Mouse (Mus musculus) ovary, postnatal 10 days (tissue): Measurements from ENCODE around the gene Baz2b.

Experiments
- DNase-seq: peaks from one replicate; pipeline ENCODE4 v3.0.0; 2022; ENCODE audit warnings: low spot score

The Baz2b gene

DNA sequence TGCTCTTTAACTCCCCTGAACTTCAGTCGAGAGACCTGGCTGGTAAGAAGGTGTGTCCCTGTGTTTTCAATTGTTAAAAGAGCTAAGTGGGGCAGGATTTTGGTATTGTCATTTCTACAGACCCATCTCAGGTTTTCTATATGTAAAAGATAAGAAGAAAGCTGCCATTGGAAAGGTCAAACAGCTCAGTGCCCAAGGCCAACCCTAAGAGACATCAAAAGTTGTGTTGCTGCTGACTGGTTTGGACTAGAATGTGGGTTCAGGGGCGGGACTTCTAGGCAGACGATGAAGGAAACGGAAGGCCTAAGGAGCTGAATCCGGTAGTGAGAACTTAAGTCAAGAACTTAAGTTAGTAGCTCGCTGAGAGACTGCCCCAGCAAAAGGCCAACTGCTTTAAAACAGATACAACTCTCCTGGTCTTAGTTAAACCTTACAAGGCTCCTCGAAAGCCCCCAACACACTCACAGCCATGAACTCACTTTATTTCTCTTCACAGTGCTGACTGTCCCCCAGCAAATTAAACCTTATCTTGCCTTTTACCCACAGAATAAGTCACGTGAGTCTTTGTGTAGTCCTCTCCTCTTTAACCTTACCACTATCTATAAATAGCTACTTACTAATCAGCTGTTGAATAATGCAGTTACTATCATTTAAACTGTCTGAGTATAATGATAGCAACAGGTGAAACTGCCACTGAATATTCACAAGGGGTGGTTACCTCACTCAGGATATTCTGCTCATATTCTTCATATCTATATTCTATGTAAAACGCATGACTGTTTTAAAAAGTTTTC lies 158.8 kb downstream of the Baz2b start:
- DNase-seq = no peak

DNA sequence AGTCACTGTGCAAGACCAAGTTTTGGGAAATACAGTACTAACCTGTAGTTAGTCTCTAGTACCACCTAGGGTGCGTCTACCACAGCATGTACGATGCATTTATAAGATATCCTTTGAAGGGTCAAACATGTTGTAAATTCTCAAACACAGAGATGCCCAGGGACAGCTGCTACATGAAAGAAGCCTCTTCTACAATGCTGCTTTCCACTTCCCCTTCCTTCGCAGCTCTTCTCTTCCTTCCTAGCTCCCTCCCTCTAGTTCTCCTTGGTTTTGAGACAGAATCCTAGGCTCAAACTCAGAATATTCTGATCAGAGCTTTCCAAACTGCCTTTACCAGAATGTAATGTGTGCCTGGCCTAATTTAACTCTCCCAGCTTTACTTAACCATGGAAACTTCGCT lies 159.8 kb downstream of the Baz2b start:
- DNase-seq = no peak

DNA sequence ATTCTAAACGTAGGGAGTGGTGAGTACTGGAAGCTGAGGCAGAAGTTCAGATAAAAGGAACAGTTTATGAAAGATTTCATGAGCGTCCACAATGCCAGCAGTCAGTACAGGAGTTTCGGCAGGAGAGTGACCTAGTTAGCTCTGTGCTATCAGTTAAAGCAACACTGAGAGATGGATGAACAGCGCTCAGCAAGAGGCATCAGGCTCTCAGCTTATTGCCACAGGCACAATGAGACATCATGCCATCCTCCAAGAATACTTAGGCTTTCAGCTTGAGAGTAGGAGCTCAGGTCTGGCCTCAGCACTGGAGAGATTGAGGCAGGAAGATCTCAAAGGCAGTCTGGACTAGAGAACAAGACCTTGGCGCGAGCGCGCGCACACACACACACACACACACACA lies 160.3 kb downstream of the Baz2b start:
- DNase-seq = no peak

- no peak for DNase-seq
Observed at GRCm38 (mm10) chr2:60045995-60046394, 163.6 kb downstream of the Baz2b start.

DNA sequence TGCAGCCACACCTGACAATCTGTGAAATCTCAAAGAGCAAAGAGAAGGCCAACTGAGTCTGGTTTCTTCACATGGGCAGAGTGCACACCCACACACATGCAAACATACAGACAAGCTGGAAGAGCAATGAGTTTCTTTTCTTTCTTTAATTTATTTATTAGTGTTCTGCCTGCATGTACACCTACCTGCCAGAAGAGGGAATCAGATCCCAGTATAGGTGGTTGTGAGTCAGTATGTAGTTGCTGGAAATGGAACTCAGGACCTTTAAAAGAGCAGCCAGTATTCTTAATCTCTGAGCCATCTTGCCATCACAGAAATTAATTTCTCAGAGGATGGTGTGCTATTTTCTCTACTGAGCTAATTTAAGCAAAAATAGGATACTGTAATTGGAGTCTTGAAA lies 164.7 kb downstream of the Baz2b start:
- no peak for DNase-seq

GRCm38 (mm10) chr2:60044540-60044939 lies 165.1 kb downstream of the Baz2b start:
- DNase-seq = no peak

- no peak for DNase-seq
Observed at GRCm38 (mm10) chr2:60042699-60043098, 166.9 kb downstream of the Baz2b start.

GRCm38 (mm10) chr2:60041485-60042274 lies 168.0 kb downstream of the Baz2b start:
- DNase-seq = no peak

DNA sequence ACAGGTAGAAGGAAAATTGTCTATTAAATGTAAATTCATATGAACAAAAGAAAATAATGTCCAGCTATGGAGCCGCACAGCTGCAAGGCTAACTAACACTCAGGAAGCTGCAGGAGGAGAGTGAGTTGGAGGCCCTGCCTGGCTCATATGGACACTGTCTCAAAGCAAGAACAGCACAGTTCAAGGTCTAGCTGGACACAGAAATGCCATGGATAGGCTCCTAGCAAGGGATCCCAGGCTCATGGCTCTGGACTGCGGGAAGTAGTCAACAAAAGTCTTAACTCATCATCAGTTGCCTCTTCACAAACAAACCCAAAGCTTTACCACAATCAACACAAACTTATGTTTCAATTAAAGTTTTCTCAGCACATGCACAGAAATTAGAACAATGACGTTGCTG lies 169.5 kb downstream of the Baz2b start:
- no peak for DNase-seq

DNA sequence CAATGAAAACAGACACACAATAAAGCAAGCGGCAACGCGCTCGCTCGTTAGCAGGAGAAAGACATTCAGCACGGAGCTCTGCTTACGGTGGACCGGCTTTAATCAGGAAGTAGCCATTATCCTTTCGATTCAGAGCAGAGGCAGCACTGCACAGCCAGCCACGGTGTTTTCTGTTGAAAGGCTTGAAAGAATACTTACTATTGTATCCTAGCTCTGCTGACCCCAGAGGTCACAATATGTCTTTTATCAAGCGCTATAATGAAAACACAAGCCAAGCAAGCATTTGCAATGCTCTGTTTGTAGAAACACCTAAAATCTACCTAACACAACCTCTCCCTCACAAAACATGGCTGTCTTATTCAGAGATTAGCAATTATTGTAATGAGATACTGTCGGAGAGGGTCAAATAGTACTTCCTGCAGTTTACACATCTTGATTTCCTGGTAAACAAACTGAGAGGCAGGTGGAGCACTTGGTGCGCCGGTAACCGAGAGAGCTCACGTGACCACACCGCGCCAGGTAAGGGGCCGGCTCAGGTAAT lies 172.6 kb downstream of the Baz2b start:
- DNase-seq = no peak

DNA sequence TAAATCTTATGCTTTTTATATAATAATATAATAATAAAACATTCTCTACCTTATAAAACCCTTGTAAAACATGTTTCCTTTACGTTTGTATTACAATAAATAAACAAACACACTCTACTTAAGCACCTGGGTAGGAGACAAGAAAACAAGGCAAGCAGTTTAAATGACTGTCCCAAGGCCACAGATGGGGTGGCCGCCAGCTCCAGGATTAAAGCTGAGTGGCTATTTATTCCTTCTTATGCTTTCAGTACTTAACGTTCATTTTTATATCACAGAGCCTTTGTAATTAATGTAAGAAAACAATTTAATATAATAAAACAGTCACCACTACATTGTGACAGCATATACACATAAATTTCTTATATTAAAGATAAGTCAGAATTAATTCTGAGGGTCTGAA lies 173.3 kb downstream of the Baz2b start:
- DNase-seq = no peak

DNA sequence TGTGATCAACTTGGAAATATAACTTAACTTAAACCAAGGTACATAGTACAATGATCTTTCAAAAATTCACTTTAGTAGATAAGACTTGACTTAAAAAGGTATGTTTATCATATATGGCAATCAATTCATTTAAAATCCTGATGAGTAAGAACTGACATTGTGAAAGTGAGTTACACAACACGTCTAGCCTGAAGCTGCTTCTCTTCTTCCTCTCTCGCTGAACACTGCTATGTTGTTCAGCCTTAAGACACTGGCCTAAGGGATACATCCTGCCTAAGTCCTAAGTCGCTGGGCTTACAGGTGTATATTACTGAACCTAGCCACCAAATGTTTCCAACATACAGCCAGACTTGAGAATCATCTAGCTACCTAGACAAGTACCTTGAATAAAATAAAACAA lies 178.6 kb downstream of the Baz2b start:
- no peak for DNase-seq

- no peak for DNase-seq
Observed at GRCm38 (mm10) chr2:60029020-60029419, 180.6 kb downstream of the Baz2b start.

GRCm38 (mm10) chr2:60027166-60027565 lies 182.5 kb downstream of the Baz2b start:
- no peak for DNase-seq

DNA sequence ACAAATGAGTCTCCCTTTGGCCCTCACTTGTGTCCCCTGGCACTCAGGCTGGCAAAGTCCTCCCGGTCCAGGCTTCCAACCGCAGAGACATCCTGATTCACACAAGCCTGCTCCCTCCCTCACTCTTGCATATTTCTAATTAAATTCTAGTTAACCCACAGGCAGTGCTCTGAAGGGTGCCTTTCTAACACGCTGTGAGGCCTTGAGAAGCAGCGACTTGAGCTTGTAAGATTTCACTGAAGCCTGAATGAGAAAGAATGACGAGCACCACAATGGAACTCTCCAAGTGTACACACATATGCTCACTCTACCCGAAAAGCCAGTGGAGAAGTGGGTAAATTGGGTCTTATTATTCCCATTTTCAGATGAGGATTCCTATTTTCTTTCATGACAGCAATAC lies 183.1 kb downstream of the Baz2b start:
- DNase-seq = no peak

DNA sequence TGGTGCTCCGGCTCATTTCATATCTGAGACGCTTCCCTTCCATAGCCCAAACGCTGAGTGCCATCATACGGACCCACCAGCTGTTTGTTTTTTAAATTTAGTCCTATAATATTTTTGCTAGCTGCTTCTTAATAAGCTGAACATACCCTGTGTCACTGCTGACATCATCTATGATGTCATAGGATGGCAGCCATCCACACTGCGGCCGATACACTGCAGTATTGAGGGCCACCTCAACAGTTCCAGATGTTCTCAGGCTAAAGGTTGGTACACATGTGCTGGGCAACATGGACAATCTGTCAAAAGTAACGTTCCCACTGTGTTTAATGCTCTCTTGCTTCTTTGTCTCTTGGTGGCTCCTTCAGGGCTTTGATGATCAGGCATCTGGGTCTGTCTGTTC lies 185.9 kb downstream of the Baz2b start:
- DNase-seq = no peak

GRCm38 (mm10) chr2:60021556-60021955 lies 188.1 kb downstream of the Baz2b start:
- no peak for DNase-seq

- DNase-seq = no peak
Observed at GRCm38 (mm10) chr2:60021138-60021537, 188.5 kb downstream of the Baz2b start.

DNA sequence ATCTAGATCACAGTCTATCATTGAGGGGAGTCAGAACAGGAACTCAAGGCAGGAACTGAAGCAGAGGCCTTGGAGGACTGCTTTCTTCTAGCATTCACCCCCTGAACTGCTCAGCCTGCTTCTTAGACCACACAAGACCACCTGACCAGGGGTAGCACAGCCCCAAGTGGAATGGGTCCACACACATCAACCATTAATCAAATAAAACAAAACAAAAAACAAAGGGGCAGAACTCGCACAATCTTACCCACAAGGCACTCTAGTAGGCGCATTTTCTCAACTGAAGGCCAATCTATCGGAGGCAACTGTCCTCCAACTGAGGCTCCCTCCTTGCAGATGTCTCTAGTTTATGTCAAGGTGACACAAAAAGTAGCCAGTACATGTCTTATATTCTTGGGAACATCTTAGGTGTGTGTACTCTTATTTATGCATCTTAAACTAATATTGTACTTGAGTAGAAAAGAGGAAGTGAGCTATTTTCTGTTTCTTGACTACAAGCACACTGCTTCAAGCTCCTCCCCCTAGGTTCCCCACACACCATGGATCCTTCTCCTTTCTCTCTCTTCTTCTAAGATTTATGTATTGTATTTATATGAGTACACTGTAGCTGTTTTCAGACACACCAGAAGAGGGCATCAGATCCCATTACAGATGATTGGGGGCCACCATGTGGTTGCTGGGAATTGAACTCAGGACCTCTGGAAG lies 189.9 kb downstream of the Baz2b start:
- DNase-seq = no peak

- no peak for DNase-seq
Observed at GRCm38 (mm10) chr2:60018875-60019501, 190.7 kb downstream of the Baz2b start.

DNA sequence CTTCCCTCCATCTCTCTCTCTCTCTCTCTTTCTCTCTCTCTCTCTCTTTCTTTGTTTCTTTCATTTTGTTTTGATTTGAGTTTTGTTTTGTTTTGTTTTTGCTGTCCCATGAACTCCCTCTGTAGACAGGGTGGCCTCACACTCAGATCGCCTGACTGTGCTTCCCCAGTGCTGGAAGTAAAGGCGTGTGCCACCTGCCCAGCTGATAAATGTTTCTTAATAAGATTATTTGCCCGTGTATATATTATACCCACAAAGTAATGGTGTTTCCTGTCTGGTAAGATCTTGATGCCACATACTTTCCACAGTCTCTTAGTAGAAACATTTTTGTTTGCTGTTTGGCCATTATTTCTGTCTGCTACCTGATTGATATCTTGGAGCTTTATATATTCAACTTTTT lies 198.1 kb downstream of the Baz2b start:
- no peak for DNase-seq

DNA sequence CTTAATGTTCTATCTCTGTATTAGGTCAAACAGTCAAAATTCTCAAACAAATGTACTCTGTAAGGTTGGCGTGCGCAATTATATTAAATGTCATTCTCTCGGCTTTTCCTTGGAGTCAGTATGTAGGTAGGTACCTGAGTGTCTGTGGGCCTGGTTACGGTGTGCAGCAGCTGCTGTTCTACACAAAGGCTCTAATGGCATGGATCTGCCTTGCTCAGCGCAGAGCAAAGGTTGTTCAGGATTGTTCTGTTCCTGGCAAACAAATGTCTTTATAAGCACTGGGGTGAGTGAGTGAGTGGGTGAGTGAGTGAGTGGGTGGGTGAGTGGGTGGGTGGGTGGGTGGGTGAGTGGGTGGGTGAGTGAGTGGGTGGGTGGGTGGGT lies 206.0 kb downstream of the Baz2b start:
- DNase-seq = no peak
